Mouse (Mus musculus) hindbrain, embryonic 14.5 days (tissue): ENCODE measurements at regions not wholly inside any gene's neighbourhood (a gene's known extent, or its start where the extent isn't known, plus 50 kb on each side); places are given as distances from the start of the nearest gene placed in this dataset.

ENCODE experiments used
- ATAC-seq: fragments of 200-750 bp; cut with Nextera tagmentation; 2 replicates; pipeline ENCODE4 v1.8.0; 2017; ENCODE audit warnings: moderate number of reproducible peaks, mild to moderate bottlenecking, moderate TSS enrichment, moderate library complexity; ENCODE audit not compliant: low FRiP score
- DNase-seq: peaks from one replicate; pipeline ENCODE4 v3.0.0-alpha.2; 2015; ENCODE audit warnings: low spot score
- H3K27ac ChIP-seq: fragments of 300-500 bp; sonication (generic); 2 replicates; pipeline ENCODE4 v1.5.1; 2014; ENCODE audit warnings: mild to moderate bottlenecking, moderate library complexity
- H3K27me3 ChIP-seq: fragments of 300-500 bp; sonication (generic); 2 replicates; pipeline ENCODE4 v1.6.1; 2014; ENCODE audit warnings: mild to moderate bottlenecking, low read length, mixed read lengths; ENCODE audit not compliant: control insufficient read depth, insufficient read depth
- H3K36me3 ChIP-seq: fragments of 300-500 bp; sonication (generic); replicated peaks from 2 replicates; pipeline ENCODE4 v1.6.1; 2014; ENCODE audit not compliant: control insufficient read depth, insufficient read depth
- H3K4me1 ChIP-seq: fragments of 300-500 bp; sonication (generic); replicated peaks from 2 replicates; pipeline ENCODE4 v1.6.1; 2014; ENCODE audit warnings: antibody characterized with exemption, low read length, mixed read lengths; ENCODE audit not compliant: control insufficient read depth, insufficient read depth
- H3K4me2 ChIP-seq: fragments of 300-500 bp; sonication (generic); replicated peaks from 2 replicates; pipeline ENCODE4 v1.6.1; 2014; ENCODE audit warnings: mild to moderate bottlenecking, moderate library complexity
- H3K4me3 ChIP-seq: fragments of 300-500 bp; sonication (generic); replicated peaks from 2 replicates; pipeline ENCODE4 v1.5.1; 2014; ENCODE audit warnings: mild to moderate bottlenecking, low read length
- H3K9ac ChIP-seq: fragments of 300-500 bp; sonication (generic); 2 replicates; pipeline ENCODE4 v1.6.1; 2014
- H3K9me3 ChIP-seq: fragments of 300-500 bp; sonication (generic); 2 replicates; pipeline ENCODE4 v1.6.1; 2016; ENCODE audit warnings: low read length; ENCODE audit not compliant: control insufficient read depth
- WGBS: fragments of 180-500 bp; shearing (Covaris S2); extraction: QIAGEN DNeasy Blood & Tissue Kit; methylation state at CpG from one replicate; pipeline ENCODE4 v1.1.7; 2014; 5-methylcytosine and 5-hydroxymethylcytosine counted together

- Histone ChIP-seq H3K9me3 (no peaks in the 10 kb centered on the region), H3K36me3 (no peaks in the 10 kb centered on the region), H3K27ac (no peak overlapping the region), H3K4me1 (no peaks in the 10 kb centered on the region), H3K4me3 (no peak overlapping the region), H3K27me3 (no peaks in the 10 kb centered on the region), H3K9ac (no peak overlapping the region), H3K4me2 (no peak overlapping the region)
- DNase-seq (no peak), ATAC-seq (no peak)
- 78% methylated on average over 10 of the region's 10 CpGs for WGBS
Observed at GRCm38 (mm10) chr13:43724161-43724560, 60.4 kb upstream of the Cd83 start.

- Histone ChIP-seq H3K27ac (no peak overlapping the region), H3K4me1 (no peaks in the 10 kb centered on the region), H3K9ac (no peak overlapping the region), H3K9me3 (no peaks in the 10 kb centered on the region), H3K27me3 (no peaks in the 10 kb centered on the region), H3K36me3 (no peaks in the 10 kb centered on the region), H3K4me2 (no peak overlapping the region), H3K4me3 (no peak overlapping the region)
- ATAC-seq (peak; percentile 51; the same call in 1 of the 2 replicates), DNase-seq (peak; percentile 78)
- 27% methylated on average over 7 of the region's 7 CpGs for WGBS
Observed at GRCm38 (mm10) chr13:43725698-43726097, 58.9 kb upstream of the Cd83 start.

- H3K4me3 ChIP-seq, result no peak overlapping the region
- no peaks in the 10 kb centered on the region for H3K36me3 ChIP-seq
- H3K27me3 ChIP-seq, result no peaks in the 10 kb centered on the region
- no peaks in the 10 kb centered on the region for H3K4me1 ChIP-seq
- no peak overlapping the region for H3K4me2 ChIP-seq
- peak; percentile 65; the same call in 1 of the 2 replicates for ATAC-seq
- H3K9me3 ChIP-seq, result no peaks in the 10 kb centered on the region
- DNase-seq, result peak; percentile 38
- 65% methylated on average over 13 of the region's 13 CpGs for WGBS
- no peak overlapping the region for H3K9ac ChIP-seq
- no peak overlapping the region for H3K27ac ChIP-seq
Observed at GRCm38 (mm10) chr13:43726895-43727341, 57.7 kb upstream of the Cd83 start.

- DNase-seq, result no peak
- Histone ChIP-seq H3K4me2 (no peak overlapping the region), H3K27me3 (no peaks in the 10 kb centered on the region), H3K9ac (no peak overlapping the region), H3K4me3 (no peak overlapping the region), H3K4me1 (no peaks in the 10 kb centered on the region), H3K9me3 (no peaks in the 10 kb centered on the region), H3K36me3 (no peaks in the 10 kb centered on the region), H3K27ac (no peak overlapping the region)
- ATAC-seq, result no peak
- WGBS, result 80% methylated on average over 11 of the region's 11 CpGs
Observed at GRCm38 (mm10) chr13:43729617-43730016, 55.0 kb upstream of the Cd83 start.

- H3K4me1 ChIP-seq, result no peaks in the 10 kb centered on the region
- no peak overlapping the region for H3K4me2 ChIP-seq
- WGBS, result 39% methylated on average over 10 of the region's 10 CpGs
- H3K27me3 ChIP-seq, result no peaks in the 10 kb centered on the region
- H3K27ac ChIP-seq, result no peak overlapping the region
- no peaks in the 10 kb centered on the region for H3K36me3 ChIP-seq
- no peaks in the 10 kb centered on the region for H3K9me3 ChIP-seq
- H3K4me3 ChIP-seq, result no peak overlapping the region
- H3K9ac ChIP-seq, result no peak overlapping the region
- no peak for DNase-seq
- ATAC-seq, result no peak; the same call in 1 of the 2 replicates
Observed at GRCm38 (mm10) chr13:43733061-43733460, 51.5 kb upstream of the Cd83 start.

GRCm38 (mm10) chr13:43734641-43735040 lies 49.9 kb upstream of the Cd83 start:
- H3K36me3 ChIP-seq, result no peaks in the 10 kb centered on the region
- H3K4me1 ChIP-seq, result no peaks in the 10 kb centered on the region
- H3K4me3 ChIP-seq, result no peak overlapping the region
- ATAC-seq (0 out of 2 replicates have a peak, but pooled peaks have one; percentile 40), DNase-seq (peak; percentile 72)
- 36% methylated on average over 14 of the region's 14 CpGs for WGBS
- H3K27ac ChIP-seq, result no peak overlapping the region
- H3K9me3 ChIP-seq, result no peaks in the 10 kb centered on the region
- H3K27me3 ChIP-seq, result no peaks in the 10 kb centered on the region
- no peak overlapping the region for H3K4me2 ChIP-seq
- H3K9ac ChIP-seq, result no peak overlapping the region
